Mouse (Mus musculus) kidney, embryonic 15.5 days (tissue): ENCODE measurements around the gene Gm11549. TPM values are rescaled to one million over a fixed set of nuclear protein-coding genes. Genes with fewer than 3 reads are reported as not detected.

Source experiments
- ATAC-seq: fragments of 200-750 bp; cut with Nextera tagmentation; replicated peaks from 2 replicates; pipeline ENCODE4 v1.8.0; 2017; ENCODE audit warnings: moderate TSS enrichment; ENCODE audit not compliant: low FRiP score
- H3K27ac ChIP-seq: fragments of 300-500 bp; sonication (generic); 2 replicates; pipeline ENCODE4 v1.5.1; 2015; ENCODE audit warnings: mild to moderate bottlenecking, inconsistent platforms
- H3K27me3 ChIP-seq: fragments of 300-500 bp; sonication (generic); 2 replicates; pipeline ENCODE4 v1.6.1; 2015; ENCODE audit warnings: inconsistent platforms
- H3K36me3 ChIP-seq: fragments of 300-500 bp; sonication (generic); 2 replicates; pipeline ENCODE4 v1.6.1; 2015; ENCODE audit warnings: inconsistent platforms
- H3K4me1 ChIP-seq: fragments of 300-500 bp; sonication (generic); 2 replicates; pipeline ENCODE4 v1.6.1; 2015; ENCODE audit warnings: inconsistent platforms
- H3K4me2 ChIP-seq: fragments of 300-500 bp; sonication (generic); 2 replicates; pipeline ENCODE4 v1.6.1; 2015; ENCODE audit warnings: moderate library complexity, mild to moderate bottlenecking, inconsistent platforms
- H3K4me3 ChIP-seq: fragments of 300-500 bp; sonication (generic); replicated peaks from 2 replicates; pipeline ENCODE4 v1.5.1; 2015; ENCODE audit warnings: mild to moderate bottlenecking, inconsistent platforms
- H3K9ac ChIP-seq: fragments of 300-500 bp; sonication (generic); 2 replicates; pipeline ENCODE4 v1.6.1; 2015; ENCODE audit warnings: mild to moderate bottlenecking, inconsistent platforms
- H3K9me3 ChIP-seq: fragments of 300-500 bp; sonication (generic); replicated peaks from 2 replicates; pipeline ENCODE4 v1.6.1; 2016; ENCODE audit warnings: inconsistent platforms
- WGBS: fragments of 180-500 bp; shearing (Covaris S2); methylation state at CpG from one replicate; pipeline ENCODE4 v1.1.7; 2015; ENCODE audit warnings: mixed read lengths; 5-methylcytosine and 5-hydroxymethylcytosine counted together
- polyA plus RNA-seq: library from polyadenylated mRNA; unstranded; fragments of >200 nt; fragmentation: Nextera tagmentation; extraction: Ambion mirVana; gene quantifications from 2 replicates; pipeline ENCODE4 v1.2.1, GENCODE M21; 2015

The Gm11549 gene
- polyA plus RNA-seq, 1 experiment from 2014 or later, result 0.05 TPM

DNA sequence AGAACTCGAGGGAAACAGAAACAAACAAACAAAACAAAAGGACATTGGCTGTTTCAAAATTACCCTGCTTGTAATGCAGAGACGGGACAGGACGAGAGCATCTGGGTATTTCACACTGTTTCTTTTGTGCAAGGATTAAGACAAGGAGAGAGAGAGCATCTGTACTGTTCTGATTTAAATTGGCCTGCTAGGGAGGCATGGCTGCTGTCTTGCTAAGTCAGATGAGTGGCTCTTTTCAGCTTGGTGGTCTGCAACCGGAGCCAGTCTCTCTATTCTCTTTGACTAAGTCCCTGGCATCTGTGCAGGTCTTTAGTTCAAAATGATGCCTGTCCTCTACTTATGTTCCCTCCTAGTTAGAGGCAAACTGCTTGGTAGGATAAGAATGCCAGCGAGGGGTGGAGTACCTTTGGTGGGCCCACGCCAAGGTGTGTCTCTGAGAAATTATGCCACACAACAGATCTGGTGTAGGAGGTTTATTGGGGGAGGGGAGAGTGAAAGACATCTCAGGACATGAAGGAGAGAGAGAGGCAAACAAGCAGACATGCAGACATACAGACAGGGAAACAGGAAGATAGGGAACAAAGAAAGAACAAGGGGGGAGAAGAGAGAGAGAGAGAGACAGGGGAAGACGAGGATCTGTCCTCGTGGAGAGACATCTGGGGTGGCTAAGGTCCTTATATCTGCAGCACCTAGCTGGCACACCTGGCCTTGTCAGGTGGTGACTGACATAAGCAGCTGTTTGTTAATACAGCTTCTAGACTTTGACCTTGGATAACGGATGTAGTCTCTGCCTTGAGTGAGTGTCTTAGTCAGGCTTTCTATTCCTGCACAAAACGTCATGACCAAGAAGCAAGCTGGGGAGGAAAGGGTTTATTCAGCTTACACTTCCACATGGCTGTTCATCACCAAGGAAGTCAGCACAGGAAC is 15.5 kb downstream of the Gm11549 start:
- no peaks in the 10 kb centered on the region for H3K36me3 ChIP-seq
- no peaks in the 10 kb centered on the region for H3K9me3 ChIP-seq
- no peak overlapping the region for H3K9ac ChIP-seq
- 70% methylated on average over 10 of the region's 10 CpGs for WGBS
- no peaks in the 10 kb centered on the region for H3K4me1 ChIP-seq
- H3K27ac ChIP-seq, result no peak overlapping the region
- H3K4me2 ChIP-seq, result no peak overlapping the region
- ATAC-seq, result no peak
- no peak overlapping the region for H3K4me3 ChIP-seq
- H3K27me3 ChIP-seq, result no peaks in the 10 kb centered on the region

DNA sequence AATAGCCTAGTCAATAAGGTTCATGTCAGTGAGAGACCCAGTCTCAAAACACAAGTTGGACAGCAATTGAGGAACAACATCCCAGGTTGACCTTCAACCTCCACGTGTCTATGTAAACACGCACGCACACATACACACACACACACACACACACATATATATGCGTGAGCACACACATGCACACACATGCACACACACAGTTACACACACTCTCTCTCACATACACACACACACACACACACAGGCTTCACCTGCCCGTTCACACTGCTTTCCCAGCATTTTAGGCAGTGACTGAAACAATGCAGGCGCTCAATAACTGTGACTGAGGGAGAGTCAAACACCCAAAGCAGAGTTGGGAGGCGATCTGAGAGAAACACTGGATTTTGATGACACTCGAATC is 16.3 kb downstream of the Gm11549 start:
- Histone ChIP-seq H3K9me3 (no peaks in the 10 kb centered on the region), H3K9ac (no peak overlapping the region), H3K36me3 (no peaks in the 10 kb centered on the region), H3K4me1 (no peaks in the 10 kb centered on the region), H3K4me2 (no peak overlapping the region), H3K27ac (no peak overlapping the region), H3K27me3 (no peaks in the 10 kb centered on the region), H3K4me3 (no peak overlapping the region)
- WGBS, result 82% methylated on average over 8 of the region's 8 CpGs
- no peak for ATAC-seq

DNA sequence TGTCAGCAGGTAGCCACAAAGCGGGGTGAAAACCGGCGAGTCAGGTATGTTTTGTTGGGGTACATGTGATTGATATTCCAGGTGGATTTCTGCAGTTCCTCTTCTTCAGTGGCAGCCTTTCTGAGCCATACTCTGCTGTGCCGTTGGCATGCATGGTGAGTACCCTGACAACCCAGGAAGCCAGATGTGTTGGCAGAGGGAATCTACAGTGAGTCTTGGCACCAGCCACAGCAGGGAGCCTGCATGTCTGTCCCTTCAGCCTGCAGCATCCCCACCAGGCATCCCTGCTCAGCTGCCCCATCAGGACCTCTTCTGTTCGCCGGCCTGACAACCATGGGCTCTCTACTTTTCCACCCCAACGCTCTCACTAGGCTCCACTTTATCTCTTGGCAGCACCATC is 20.1 kb downstream of the Gm11549 start:
- 77% methylated on average over 7 of the region's 7 CpGs for WGBS
- no peaks in the 10 kb centered on the region for H3K27me3 ChIP-seq
- no peaks in the 10 kb centered on the region for H3K36me3 ChIP-seq
- no peak overlapping the region for H3K4me2 ChIP-seq
- H3K4me3 ChIP-seq, result no peak overlapping the region
- no peak for ATAC-seq
- H3K9me3 ChIP-seq, result no peaks in the 10 kb centered on the region
- no peak overlapping the region for H3K27ac ChIP-seq
- H3K4me1 ChIP-seq, result no peaks in the 10 kb centered on the region
- H3K9ac ChIP-seq, result no peak overlapping the region

DNA sequence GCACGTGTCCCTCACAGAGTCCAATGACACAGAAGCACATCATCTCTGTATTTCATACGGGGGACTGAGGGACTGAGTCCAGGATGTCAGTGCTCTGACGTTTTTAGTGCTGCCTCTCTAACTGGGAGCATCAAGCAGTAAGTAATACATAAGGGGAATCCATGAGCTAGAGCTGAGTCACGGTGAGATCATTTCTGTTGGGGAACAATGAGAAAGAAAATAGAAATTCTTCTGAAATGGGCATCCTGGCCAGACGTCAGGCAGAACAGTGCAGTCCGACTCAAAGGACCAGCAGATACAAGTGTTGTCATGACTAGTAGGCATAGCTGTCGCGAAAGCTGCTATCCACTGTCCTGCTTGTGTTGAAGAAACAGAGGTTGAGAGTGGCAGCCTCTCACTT is 20.6 kb downstream of the Gm11549 start:
- Histone ChIP-seq H3K36me3 (no peaks in the 10 kb centered on the region), H3K9me3 (no peaks in the 10 kb centered on the region), H3K27me3 (0 out of 2 replicates have a peak, but pooled peaks cover 2% of the 10 kb centered on the region), H3K4me3 (no peak overlapping the region), H3K27ac (no peak overlapping the region), H3K9ac (no peak overlapping the region), H3K4me1 (no peaks in the 10 kb centered on the region), H3K4me2 (no peak overlapping the region)
- 81% methylated on average over 8 of the region's 8 CpGs for WGBS
- no peak for ATAC-seq

DNA sequence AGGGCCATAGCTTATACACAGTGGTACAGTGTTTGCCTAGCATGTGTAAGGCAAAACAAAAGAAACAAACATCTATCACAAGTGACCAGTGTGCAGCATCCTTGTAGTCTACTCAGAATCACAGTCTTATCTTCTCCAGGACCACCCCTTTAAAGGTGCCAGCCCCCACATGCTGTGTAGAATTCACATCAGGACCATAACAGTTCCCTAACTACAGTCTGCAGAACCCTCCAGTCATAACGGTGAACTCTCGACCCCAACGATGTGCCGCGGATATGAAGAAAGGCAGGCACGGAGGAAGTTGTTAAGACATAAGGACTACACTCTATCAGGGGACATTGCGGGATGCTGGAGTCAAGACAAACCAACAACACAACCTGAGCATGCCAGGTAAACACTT is 22.2 kb downstream of the Gm11549 start:
- Histone ChIP-seq H3K27ac (no peak overlapping the region), H3K4me3 (no peak overlapping the region), H3K36me3 (no peaks in the 10 kb centered on the region), H3K4me1 (0 out of 2 replicates have a peak, but pooled peaks cover 4% of the 10 kb centered on the region), H3K27me3 (0 out of 2 replicates have a peak, but pooled peaks cover 2% of the 10 kb centered on the region), H3K9me3 (no peaks in the 10 kb centered on the region), H3K9ac (no peak overlapping the region), H3K4me2 (no peak overlapping the region)
- WGBS, result 92% methylated on average over 7 of the region's 7 CpGs
- ATAC-seq, result no peak

DNA sequence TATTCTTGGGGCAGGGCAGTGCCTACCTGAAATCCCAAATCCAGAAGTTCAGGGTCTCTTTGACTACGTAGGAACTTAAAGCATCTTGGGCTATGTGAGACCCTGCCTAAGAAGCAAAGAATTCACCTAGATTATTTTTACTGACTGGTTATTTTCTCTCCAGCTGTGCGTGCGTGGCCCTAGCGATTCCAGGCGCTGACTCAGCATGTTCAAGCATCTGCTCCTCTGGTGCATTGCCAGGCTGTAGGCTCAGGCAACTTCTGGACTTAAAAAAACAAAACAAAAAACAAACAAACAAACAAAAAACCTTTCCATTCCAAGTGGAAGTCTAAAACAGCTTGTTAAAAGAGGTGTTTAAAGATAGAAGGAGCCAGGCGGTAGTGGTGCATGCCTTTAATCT is 23.4 kb downstream of the Gm11549 start:
- 79% methylated on average over 6 of the region's 6 CpGs for WGBS
- ATAC-seq, result no peak
- H3K27ac ChIP-seq, result no peak overlapping the region
- no peak overlapping the region for H3K4me3 ChIP-seq
- no peak overlapping the region for H3K9ac ChIP-seq
- H3K27me3 ChIP-seq, result 0 out of 2 replicates have a peak, but pooled peaks cover 2% of the 10 kb centered on the region
- 0 out of 2 replicates have a peak, but pooled peaks cover 4% of the 10 kb centered on the region for H3K4me1 ChIP-seq
- no peak overlapping the region for H3K4me2 ChIP-seq
- H3K36me3 ChIP-seq, result no peaks in the 10 kb centered on the region
- H3K9me3 ChIP-seq, result no peaks in the 10 kb centered on the region

DNA sequence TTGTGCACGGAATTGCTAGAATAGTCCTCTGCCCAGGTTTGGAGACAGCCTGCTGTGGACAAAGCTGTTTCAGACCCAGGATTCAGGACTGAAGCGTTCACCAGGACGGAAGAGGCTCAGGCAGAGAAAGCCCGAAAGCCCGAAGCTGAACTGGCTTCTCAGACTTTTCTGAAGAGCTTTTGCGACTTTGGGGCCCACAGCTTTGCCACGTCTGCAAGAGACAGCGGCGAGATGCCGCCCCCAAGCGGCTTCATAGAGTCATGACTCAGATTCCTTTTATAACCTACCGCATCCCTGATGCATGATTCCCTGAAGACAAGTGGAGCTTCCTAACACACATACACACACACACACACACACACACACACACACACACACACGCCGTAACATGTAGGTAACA is 24.9 kb downstream of the Gm11549 start:
- H3K4me1 ChIP-seq, result 0 out of 2 replicates have a peak, but pooled peaks cover 4% of the 10 kb centered on the region
- no peak overlapping the region for H3K27ac ChIP-seq
- 0 out of 2 replicates have a peak, but pooled peaks cover 2% of the 10 kb centered on the region for H3K27me3 ChIP-seq
- no peak overlapping the region for H3K4me3 ChIP-seq
- 0 out of 2 replicates have a peak, but pooled peaks have one; percentile 40 for ATAC-seq
- H3K4me2 ChIP-seq, result peak overlapping the region; percentile 0; the same call in 1 of the 2 replicates
- H3K36me3 ChIP-seq, result no peaks in the 10 kb centered on the region
- 21% methylated on average over 14 of the region's 14 CpGs for WGBS
- no peaks in the 10 kb centered on the region for H3K9me3 ChIP-seq
- no peak overlapping the region for H3K9ac ChIP-seq

DNA sequence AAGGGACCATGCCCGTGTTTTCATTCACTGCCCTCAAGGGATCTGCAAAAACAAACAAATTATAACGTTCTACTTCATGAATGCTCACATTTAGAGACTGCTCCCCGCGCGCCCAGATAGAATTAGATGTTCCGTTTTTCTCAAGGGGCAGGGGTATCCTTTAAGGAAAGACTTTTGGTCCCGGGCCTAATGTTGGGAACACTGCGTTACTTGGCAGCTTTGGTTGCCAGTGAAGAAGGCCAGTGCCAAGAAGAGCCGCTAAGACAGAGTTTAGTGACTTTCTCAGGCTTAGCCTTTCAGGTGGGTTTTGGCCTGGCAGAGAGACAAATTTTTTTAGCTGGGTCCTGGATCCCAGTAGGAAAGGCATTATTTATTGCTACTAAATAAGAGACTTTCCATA is 25.3 kb downstream of the Gm11549 start:
- 0 out of 2 replicates have a peak, but pooled peaks cover 2% of the 10 kb centered on the region for H3K27me3 ChIP-seq
- H3K9me3 ChIP-seq, result no peaks in the 10 kb centered on the region
- 86% methylated on average over 9 of the region's 9 CpGs for WGBS
- no peak overlapping the region for H3K9ac ChIP-seq
- ATAC-seq, result no peak
- no peak overlapping the region for H3K4me2 ChIP-seq
- H3K36me3 ChIP-seq, result no peaks in the 10 kb centered on the region
- no peak overlapping the region for H3K27ac ChIP-seq
- no peak overlapping the region for H3K4me3 ChIP-seq
- H3K4me1 ChIP-seq, result 0 out of 2 replicates have a peak, but pooled peaks cover 4% of the 10 kb centered on the region

DNA sequence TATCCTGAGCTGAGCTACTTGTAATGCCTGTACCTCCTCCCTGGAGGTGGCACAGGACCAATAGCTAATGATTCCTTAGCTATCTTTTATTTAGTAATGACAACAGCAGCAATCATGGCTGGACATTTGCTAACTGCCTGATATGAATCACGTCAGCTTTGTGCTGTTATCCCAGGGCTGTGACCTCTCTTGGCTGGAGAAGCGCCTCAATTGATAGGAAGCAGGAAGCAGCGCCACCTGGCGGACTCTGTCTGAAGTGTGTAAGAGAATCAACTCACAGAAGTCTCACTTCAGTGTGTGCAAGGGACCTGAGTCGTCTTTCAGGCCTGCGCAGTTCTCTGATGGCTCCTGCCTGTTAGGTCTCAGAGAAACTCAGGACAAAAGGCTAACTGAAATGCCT is 26.2 kb downstream of the Gm11549 start:
- peak; percentile 62 for ATAC-seq
- H3K27me3 ChIP-seq, result 0 out of 2 replicates have a peak, but pooled peaks cover 2% of the 10 kb centered on the region
- H3K9ac ChIP-seq, result no peak overlapping the region
- H3K36me3 ChIP-seq, result no peaks in the 10 kb centered on the region
- H3K9me3 ChIP-seq, result no peaks in the 10 kb centered on the region
- H3K4me2 ChIP-seq, result 0 out of 2 replicates have a peak overlapping the region, but pooled peaks have one; percentile 37
- H3K27ac ChIP-seq, result no peak overlapping the region
- H3K4me3 ChIP-seq, result no peak overlapping the region
- 5% methylated on average over 6 of the region's 6 CpGs for WGBS
- H3K4me1 ChIP-seq, result 0 out of 2 replicates have a peak, but pooled peaks cover 4% of the 10 kb centered on the region

DNA sequence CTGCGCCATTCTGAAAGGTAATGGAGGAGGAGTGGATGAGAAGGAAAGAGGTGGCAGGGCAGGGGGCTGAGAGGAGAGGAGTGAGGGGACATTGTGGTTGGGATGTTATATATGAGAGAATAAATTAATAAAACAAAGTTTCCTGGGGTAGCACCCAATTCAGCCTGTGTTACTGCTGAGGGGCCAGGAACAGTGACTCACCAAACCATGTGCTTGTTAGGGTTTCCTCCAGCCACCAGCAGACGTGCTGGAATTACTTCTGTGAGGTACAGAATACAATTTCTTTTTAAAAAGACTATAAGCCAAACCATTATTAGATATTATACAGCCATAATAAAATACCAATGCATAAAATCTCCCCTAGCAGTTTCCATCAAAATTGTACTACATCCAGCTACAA is 27.0 kb downstream of the Gm11549 start:
- no peak for ATAC-seq

DNA sequence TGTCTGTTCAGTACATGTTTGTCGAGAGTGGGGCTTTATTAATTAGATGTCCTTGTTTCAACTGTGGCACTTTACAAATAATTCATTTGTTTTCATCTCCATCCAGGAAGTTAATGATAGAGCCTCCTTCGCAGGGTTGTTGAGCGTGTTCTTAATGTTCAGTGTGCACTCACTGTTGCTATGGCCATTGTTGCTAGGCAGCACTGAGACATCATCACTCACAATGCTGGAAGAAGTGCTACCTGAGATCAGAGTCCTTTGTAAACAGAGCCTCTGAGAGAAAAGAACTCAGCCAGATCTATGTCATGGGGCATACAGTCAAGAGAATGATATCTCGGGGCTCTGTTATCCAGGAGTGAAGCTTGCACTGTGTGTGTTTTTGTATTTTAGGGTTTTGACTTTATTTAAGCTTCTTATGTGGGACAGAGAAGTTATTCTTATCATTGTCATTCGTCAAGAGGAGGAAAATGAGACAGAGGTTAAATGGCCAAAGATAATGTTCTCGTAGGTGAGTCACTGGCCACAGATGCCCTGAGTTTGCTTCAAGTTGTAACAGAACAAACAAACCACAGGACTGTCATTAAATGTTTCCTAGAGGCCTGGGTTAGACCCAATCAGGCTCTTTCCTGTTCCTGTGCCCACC is 27.9 kb downstream of the Gm11549 start:
- Histone ChIP-seq H3K4me2 (no peak overlapping the region), H3K9me3 (no peaks in the 10 kb centered on the region), H3K4me3 (no peak overlapping the region), H3K27ac (no peak overlapping the region), H3K27me3 (0 out of 2 replicates have a peak, but pooled peaks cover 2% of the 10 kb centered on the region), H3K36me3 (no peaks in the 10 kb centered on the region), H3K4me1 (0 out of 2 replicates have a peak, but pooled peaks cover 4% of the 10 kb centered on the region), H3K9ac (no peak overlapping the region)
- no peak for ATAC-seq
- whole genome bisulfite sequencing, result 72% methylated on average over 6 of the region's 6 CpGs

More for the DNA sequence above, 27.0 kb downstream of the Gm11549 start:
- no peak overlapping the region for H3K27ac ChIP-seq
- H3K9ac ChIP-seq, result no peak overlapping the region
- no peak overlapping the region for H3K4me3 ChIP-seq
- 0 out of 2 replicates have a peak, but pooled peaks cover 4% of the 10 kb centered on the region for H3K4me1 ChIP-seq
- no peaks in the 10 kb centered on the region for H3K36me3 ChIP-seq
- H3K27me3 ChIP-seq, result 0 out of 2 replicates have a peak, but pooled peaks cover 2% of the 10 kb centered on the region
- no peaks in the 10 kb centered on the region for H3K9me3 ChIP-seq
- no peak overlapping the region for H3K4me2 ChIP-seq
- WGBS, result 80% methylated on average over 2 of the region's 2 CpGs
